Mouse (Mus musculus) MEL (cell line): ENCODE measurements around the gene Pde7b. TPM values are rescaled to one million over a fixed set of nuclear protein-coding genes. Genes with fewer than 3 reads are reported as not detected.

Experiments
- DNase-seq: peaks from one replicate; pipeline ENCODE4 v3.0.0; 2011; ENCODE audit warnings: low read depth, low spot score
- H3K27ac ChIP-seq: 2 replicates; pipeline ENCODE4 v1.5.1; 2012; ENCODE audit warnings: low read depth, mild to moderate bottlenecking, control low read depth, low read length, moderate library complexity; ENCODE audit not compliant: control insufficient read depth
- H3K27me3 ChIP-seq, 2 experiments: fragments of 150-350 bp in 1 of 2; sonication (generic) in 1 of 2; 2 replicates each; pipeline ENCODE4 v1.6.1; 2012; ENCODE audit warnings: low read length in 2 of 2, mild to moderate bottlenecking in 2 of 2, improper control_type of control experiment in 1 of 2, moderate library complexity in 1 of 2; ENCODE audit not compliant: insufficient read depth in 2 of 2, control insufficient read depth in 1 of 2
- H3K36me3 ChIP-seq, 2 experiments: 2 replicates each; pipeline ENCODE4 v1.6.1; 2012 to 2014; ENCODE audit warnings: low read length in 2 of 2, improper control_type of control experiment in 1 of 2, inconsistent platforms in 1 of 2, mild to moderate bottlenecking in 1 of 2; ENCODE audit not compliant: insufficient read depth in 2 of 2, control insufficient read depth in 1 of 2
- H3K4me1 ChIP-seq, 2 experiments: fragments of 150-350 bp in 1 of 2; sonication (generic) in 1 of 2; 2 replicates each; pipeline ENCODE4 v1.6.1; 2012; ENCODE audit warnings: low read length in 2 of 2, improper control_type of control experiment in 1 of 2, mild to moderate bottlenecking in 1 of 2; ENCODE audit not compliant: insufficient read depth in 2 of 2, control insufficient read depth in 1 of 2
- H3K4me3 ChIP-seq, 2 experiments: fragments of 150-350 bp in 1 of 2; sonication (generic) in 1 of 2; 2 replicates each; pipeline ENCODE4 v1.5.1; 2012; ENCODE audit warnings: low read depth in 2 of 2, low read length in 2 of 2, mild to moderate bottlenecking in 2 of 2, moderate library complexity in 2 of 2, control low read depth in 1 of 2, improper control_type of control experiment in 1 of 2; ENCODE audit not compliant: control insufficient read depth in 1 of 2, insufficient read depth in 1 of 2
- H3K79me2 ChIP-seq: 2 replicates; pipeline ENCODE4 v1.6.1; 2012; ENCODE audit warnings: mild to moderate bottlenecking, low read length, moderate library complexity; ENCODE audit not compliant: control insufficient read depth, poor library complexity, insufficient read depth
- H3K9ac ChIP-seq: 2 replicates; pipeline ENCODE4 v1.6.1; 2012; ENCODE audit warnings: low read depth, mild to moderate bottlenecking, control low read depth, low read length, moderate library complexity; ENCODE audit not compliant: control insufficient read depth, poor library complexity, severe bottlenecking
- H3K9me3 ChIP-seq: fragments of 150-350 bp; sonication (generic); replicated peaks from 2 replicates; pipeline ENCODE4 v1.6.1; 2012; ENCODE audit warnings: mild to moderate bottlenecking, low read length, improper control_type of control experiment, moderate library complexity; ENCODE audit not compliant: insufficient read depth
- BHLHE40 ChIP-seq: IDR thresholded peaks from 2 replicates; pipeline ENCODE4 v1.6.1; 2012; ENCODE audit warnings: low read depth, mild to moderate bottlenecking, inconsistent platforms, low read length, improper control_type of control experiment, borderline replicate concordance
- CHD2 ChIP-seq: IDR thresholded peaks from 2 replicates; pipeline ENCODE4 v1.6.1; 2011; ENCODE audit warnings: low read length, improper control_type of control experiment
- E2F4 ChIP-seq: IDR thresholded peaks from 2 replicates; pipeline ENCODE4 v1.6.1; 2011; ENCODE audit warnings: low read depth, low read length, improper control_type of control experiment, borderline replicate concordance
- ELF1 ChIP-seq: IDR thresholded peaks from 2 replicates; pipeline ENCODE4 v1.6.1; 2014; ENCODE audit warnings: low read depth, mild to moderate bottlenecking, inconsistent platforms, low read length, improper control_type of control experiment, moderate library complexity
- EP300 ChIP-seq, 2 experiments: IDR thresholded peaks; 2 replicates each; pipeline ENCODE4 v1.6.1; 2011; ENCODE audit warnings: improper control_type of control experiment in 2 of 2, low read length in 2 of 2, low read depth in 1 of 2, mild to moderate bottlenecking in 1 of 2
- ETS1 ChIP-seq: IDR thresholded peaks from 2 replicates; pipeline ENCODE4 v1.6.1; 2012; ENCODE audit warnings: low read depth, mild to moderate bottlenecking, inconsistent platforms, low read length, improper control_type of control experiment, moderate library complexity
- GABPA ChIP-seq: IDR thresholded peaks from 2 replicates; pipeline ENCODE4 v1.6.1; 2012; ENCODE audit warnings: low read depth, mild to moderate bottlenecking, inconsistent platforms, low read length, improper control_type of control experiment, moderate library complexity
- GATA1 ChIP-seq: IDR thresholded peaks from 2 replicates; pipeline ENCODE4 v1.6.1; 2011; ENCODE audit warnings: low read depth, low read length, improper control_type of control experiment
- HCFC1 ChIP-seq: IDR thresholded peaks from 2 replicates; pipeline ENCODE4 v1.6.1; 2012; ENCODE audit warnings: low read depth, mild to moderate bottlenecking, inconsistent platforms, low read length, improper control_type of control experiment, moderate library complexity
- JUND ChIP-seq: IDR thresholded peaks from 2 replicates; pipeline ENCODE4 v1.6.1; 2011; ENCODE audit warnings: low read depth, mild to moderate bottlenecking, improper control_type of control experiment, low read length
- MAFK ChIP-seq: IDR thresholded peaks from 2 replicates; pipeline ENCODE4 v1.6.1; 2011; ENCODE audit warnings: low read depth, mild to moderate bottlenecking, low read length, improper control_type of control experiment, borderline replicate concordance
- MAZ ChIP-seq: IDR thresholded peaks from 2 replicates; pipeline ENCODE4 v1.6.1; 2012; ENCODE audit warnings: low read depth, mild to moderate bottlenecking, inconsistent platforms, low read length, improper control_type of control experiment
- MEF2A ChIP-seq: IDR thresholded peaks from 2 replicates; pipeline ENCODE4 v1.6.1; 2014; ENCODE audit warnings: low read depth, mild to moderate bottlenecking, inconsistent platforms, low read length, improper control_type of control experiment; ENCODE audit not compliant: poor library complexity, insufficient replicate concordance, severe bottlenecking; ENCODE audit errors: extremely low read depth
- MXI1 ChIP-seq: IDR thresholded peaks from 2 replicates; pipeline ENCODE4 v1.6.1; 2011; ENCODE audit warnings: mild to moderate bottlenecking, low read depth, low read length, improper control_type of control experiment
- MYC ChIP-seq: IDR thresholded peaks from 2 replicates; pipeline ENCODE4 v1.6.1; 2011; ENCODE audit warnings: low read depth, mild to moderate bottlenecking, low read length, improper control_type of control experiment, moderate library complexity
- NELFE ChIP-seq: IDR thresholded peaks from 2 replicates; pipeline ENCODE4 v1.6.1; 2011; ENCODE audit warnings: low read depth, low read length, improper control_type of control experiment
- NRF1 ChIP-seq: IDR thresholded peaks from 2 replicates; pipeline ENCODE4 v1.6.1; 2014; ENCODE audit warnings: low read depth, mild to moderate bottlenecking, inconsistent platforms, low read length, improper control_type of control experiment, moderate library complexity; ENCODE audit not compliant: poor library complexity, insufficient read depth, severe bottlenecking
- POLR2AphosphoS2 ChIP-seq: IDR thresholded peaks from 2 replicates; pipeline ENCODE4 v1.6.1; 2011; ENCODE audit warnings: low read length, improper control_type of control experiment
- POLR2AphosphoS5 ChIP-seq: IDR thresholded peaks from 2 replicates; pipeline ENCODE4 v1.6.1; 2012; ENCODE audit warnings: low read depth, borderline replicate concordance, mild to moderate bottlenecking, inconsistent platforms, low read length, moderate library complexity, mixed read lengths
- RCOR1 ChIP-seq: IDR thresholded peaks from 2 replicates; pipeline ENCODE4 v1.6.1; 2012; ENCODE audit warnings: low read depth, mild to moderate bottlenecking, inconsistent platforms, low read length, improper control_type of control experiment
- SIN3A ChIP-seq: IDR thresholded peaks from 2 replicates; pipeline ENCODE4 v1.6.1; 2012; ENCODE audit warnings: low read length, improper control_type of control experiment, inconsistent platforms
- SMC3 ChIP-seq: IDR thresholded peaks from 2 replicates; pipeline ENCODE4 v1.6.1; 2011; ENCODE audit warnings: low read depth, low read length, improper control_type of control experiment
- TCF12 ChIP-seq: IDR thresholded peaks from 2 replicates; pipeline ENCODE4 v1.6.1; 2014; ENCODE audit warnings: low read depth, mild to moderate bottlenecking, inconsistent platforms, low read length, improper control_type of control experiment, moderate library complexity
- UBTF ChIP-seq: IDR thresholded peaks from 2 replicates; pipeline ENCODE4 v1.6.1; 2012; ENCODE audit warnings: low read depth, mild to moderate bottlenecking, inconsistent platforms, low read length, improper control_type of control experiment, moderate library complexity, borderline replicate concordance; ENCODE audit not compliant: insufficient read depth
- ZC3H11A ChIP-seq: IDR thresholded peaks from 2 replicates; pipeline ENCODE4 v1.6.1; 2012; ENCODE audit warnings: low read depth, mild to moderate bottlenecking, inconsistent platforms, low read length, improper control_type of control experiment
- ZKSCAN1 ChIP-seq: IDR thresholded peaks from 2 replicates; pipeline ENCODE4 v1.6.1; 2012; ENCODE audit warnings: low read depth, mild to moderate bottlenecking, inconsistent platforms, low read length, improper control_type of control experiment, moderate library complexity
- ZNF384 ChIP-seq: IDR thresholded peaks from 2 replicates; pipeline ENCODE4 v1.6.1; 2012; ENCODE audit warnings: low read depth, mild to moderate bottlenecking, inconsistent platforms, low read length, improper control_type of control experiment
- polyA plus RNA-seq, 2 experiments: library from polyadenylated mRNA; stranded (reverse) in 1 of 2; unstranded in 1 of 2; fragments of >175 nt in 1 of 2; fragments of >200 nt in 1 of 2; gene quantifications; 2 replicates each; pipeline versions ENCODE4 v1.2.1 to v1.2.4; 2012; ENCODE audit warnings: low replicate concordance in 2 of 2, low read depth in 1 of 2; ENCODE audit not compliant: insufficient read length in 2 of 2, insufficient read depth in 1 of 2, missing spikeins in 1 of 2
- total RNA-seq: library from RNA; depleted of rRNA; stranded (reverse); fragments of 300-350 nt; gene quantifications from 2 replicates; pipeline ENCODE4 v1.2.3, GENCODE M21; 2012

The Pde7b gene
- total and polyA plus RNA-seq, 3 experiments = 0.04 TPM; not detected in 2

- H3K27me3 ChIP-seq = peaks cover 3 to 4% of the 10 kb centered on the region in 2 experiments; a peak in 3 of 4 replicates
- no peaks in the 10 kb centered on the region for H3K79me2 ChIP-seq
- no peak overlapping the region for H3K27ac ChIP-seq
- no peaks in the 10 kb centered on the region for H3K36me3 ChIP-seq
- no peak overlapping the region for H3K4me3 ChIP-seq
- no peaks in the 10 kb centered on the region for H3K4me1 ChIP-seq
- no peak for DNase-seq
- H3K9ac ChIP-seq = no peak overlapping the region
- no peaks in the 10 kb centered on the region for H3K9me3 ChIP-seq
- TF ChIP-seq MAFK (no peak), SMC3 (no peak), CHD2 (no peak), ETS1 (no peak), GATA1 (no peak), GABPA (no peak), HCFC1 (no peak), UBTF (no peak), RCOR1 (no peak), MXI1 (no peak), MEF2A (no peak), ZKSCAN1 (no peak), SIN3A (no peak), TCF12 (no peak), EP300 (IDR thresholded peaks at IDR 0.05; ENCODE audit: low read depth in 1 of 2, low read length in 2 of 2) (no peak), NRF1 (no peak), POLR2AphosphoS2 (no peak)
Measured at GRCm38 (mm10) chr10:20770418-20770888, 45.6 kb upstream of the Pde7b start.

DNA sequence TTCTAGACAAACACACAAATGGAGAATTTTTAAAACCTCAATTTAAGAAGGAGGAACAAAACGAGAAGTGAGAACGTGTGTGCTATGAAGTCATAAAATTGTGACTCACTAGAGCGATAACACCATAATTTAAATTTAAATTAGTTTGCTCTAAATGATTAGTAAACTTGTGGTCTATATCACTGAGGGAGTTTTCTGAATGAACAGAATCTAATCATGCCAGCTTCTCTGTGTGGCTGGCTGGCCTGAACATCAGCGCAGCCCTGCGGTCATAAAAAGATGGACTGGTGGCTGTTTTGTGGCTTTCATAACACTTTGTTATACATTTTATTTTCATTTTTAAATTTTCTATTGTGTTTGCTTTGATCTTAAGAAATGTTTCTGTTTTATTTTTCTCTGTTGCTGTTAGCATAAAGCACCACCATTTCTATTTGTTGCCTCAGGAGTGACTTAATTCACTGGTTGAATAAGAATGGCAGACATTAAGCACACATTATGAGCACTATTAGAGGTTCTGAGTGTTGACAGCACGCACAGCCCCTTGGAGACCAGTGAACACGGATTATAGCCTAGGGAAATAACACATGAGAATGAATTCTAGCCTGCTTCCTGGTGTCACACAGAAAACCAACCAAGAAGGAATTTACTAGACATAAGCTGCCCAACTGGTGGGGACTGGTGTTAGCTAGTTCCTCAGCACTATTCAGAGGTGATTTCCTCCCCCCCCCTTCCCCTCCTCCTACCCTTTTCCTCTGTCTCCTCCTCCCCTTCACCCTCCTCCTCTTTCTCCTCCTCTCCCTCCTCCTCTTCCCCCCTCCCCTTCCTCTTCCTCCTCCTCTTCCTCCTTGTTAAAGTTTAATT is 44.9 kb upstream of the Pde7b start:
- no peak overlapping the region for H3K4me3 ChIP-seq
- DNase-seq = no peak
- H3K27me3 ChIP-seq = peaks cover 2 to 5% of the 10 kb centered on the region in 2 experiments; a peak in 3 of 4 replicates
- TF ChIP-seq BHLHE40 (no peak), JUND (no peak), ZC3H11A (no peak), E2F4 (no peak), GATA1 (no peak), NELFE (no peak), MAFK (no peak), ZNF384 (no peak), POLR2AphosphoS5 (no peak), SIN3A (no peak), GABPA (no peak), RCOR1 (no peak), ELF1 (no peak), MAZ (no peak), ZKSCAN1 (no peak), CHD2 (no peak), POLR2AphosphoS2 (no peak), TCF12 (no peak), MYC (no peak), EP300 (IDR thresholded peaks at IDR 0.05; ENCODE audit: low read depth in 1 of 2, low read length in 2 of 2) (no peak)
- no peak overlapping the region for H3K9ac ChIP-seq
- no peaks in the 10 kb centered on the region for H3K79me2 ChIP-seq
- no peak overlapping the region for H3K27ac ChIP-seq
- H3K36me3 ChIP-seq = no peaks in the 10 kb centered on the region
- no peaks in the 10 kb centered on the region for H3K9me3 ChIP-seq
- no peaks in the 10 kb centered on the region for H3K4me1 ChIP-seq
